Mouse (Mus musculus) spleen, postnatal 14 days (tissue): ENCODE results near the gene Gm28551.

Source experiments
- DNase-seq, 2 experiments: peaks; one replicate each; pipeline ENCODE4 v3.0.0; 2021 to 2022; ENCODE audit warnings: low spot score in 2 of 2

Gene Gm28551

GRCm38 (mm10) chr1:53291197-53291596 is 61.3 kb downstream of the Gm28551 start:
- DNase-seq = no peak
